Mouse (Mus musculus): ENCODE measurements around the gene Fibcd1. TPM values are rescaled to one million over a fixed set of nuclear protein-coding genes. Genes with fewer than 3 reads are reported as not detected.

Fibcd1 gene
- polyA plus RNA-seq, 1 experiment from 2014 or later, result 0.70 TPM

GRCm38 (mm10) chr2:31769115-31769514 lies 76.7 kb downstream of the Fibcd1 start:
- Histone ChIP-seq H3K4me2 (ENCODE audit: low read depth, low read length) (peak overlapping the region; percentile 27), H3K4me1 (ENCODE audit: control insufficient read depth, insufficient read depth, low read length) (peaks cover 62% of the 10 kb centered on the region), H3K27ac (ENCODE audit: low read length) (peak overlapping the region; percentile 78), H3K9ac (ENCODE audit: low read depth, low read length) (peak overlapping the region; percentile 57), H3K9me3 (ENCODE audit: control insufficient read depth, low read length) (no peaks in the 10 kb centered on the region), H3K27me3 (replicated peaks; ENCODE audit: control insufficient read depth, insufficient read depth, low read length) (no peaks in the 10 kb centered on the region), H3K4me3 (ENCODE audit: low read length) (no peak overlapping the region), H3K36me3 (ENCODE audit: control insufficient read depth, insufficient read depth, low read length) (no peaks in the 10 kb centered on the region)
- ATAC-seq, result 0 out of 2 replicates have a peak, but pooled peaks have one; percentile 22
- WGBS, result 33% methylated on average over 4 of the region's 4 CpGs

DNA sequence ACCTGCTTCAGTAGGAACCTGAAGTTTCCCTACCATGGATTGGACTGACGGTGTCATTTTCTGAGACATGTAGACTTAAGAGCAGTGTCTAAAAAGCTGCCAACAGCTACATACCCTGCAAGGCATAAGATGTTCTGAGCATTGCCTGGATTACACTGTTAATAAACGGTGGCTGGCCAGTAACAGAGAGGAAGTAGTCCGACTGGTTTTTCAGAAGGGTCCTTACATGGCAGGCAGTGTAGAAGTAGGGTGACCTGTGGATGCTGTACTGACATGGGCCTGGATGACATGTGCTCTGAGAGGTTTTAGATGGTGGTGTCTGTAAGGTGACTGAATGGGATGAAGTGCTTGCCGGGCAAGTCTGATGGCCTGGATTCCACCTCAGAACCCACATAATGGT lies 78.0 kb downstream of the Fibcd1 start:
- H3K27ac ChIP-seq (ENCODE audit: low read length), result peak overlapping the region; percentile 30; the same call in 1 of the 2 replicates
- H3K4me2 ChIP-seq (ENCODE audit: low read depth, low read length), result no peak overlapping the region
- H3K4me1 ChIP-seq (ENCODE audit: control insufficient read depth, insufficient read depth, low read length), result peaks cover 67% of the 10 kb centered on the region
- no peak for ATAC-seq
- no peaks in the 10 kb centered on the region for H3K27me3 ChIP-seq (replicated peaks; ENCODE audit: control insufficient read depth, insufficient read depth, low read length)
- H3K9me3 ChIP-seq (ENCODE audit: control insufficient read depth, low read length), result no peaks in the 10 kb centered on the region
- no peak overlapping the region for H3K4me3 ChIP-seq (ENCODE audit: low read length)
- no peaks in the 10 kb centered on the region for H3K36me3 ChIP-seq (ENCODE audit: control insufficient read depth, insufficient read depth, low read length)
- 62% methylated on average over 4 of the region's 4 CpGs for WGBS
- H3K9ac ChIP-seq (ENCODE audit: low read depth, low read length), result 0 out of 2 replicates have a peak overlapping the region, but pooled peaks have one; percentile 38

GRCm38 (mm10) chr2:31767104-31767503 lies 78.7 kb downstream of the Fibcd1 start:
- no peak for ATAC-seq
- WGBS, result 87% methylated on average over 6 of the region's 6 CpGs
- H3K27ac ChIP-seq (ENCODE audit: low read length), result no peak overlapping the region

More at GRCm38 (mm10) chr2:31767104-31767503, 78.7 kb downstream of the Fibcd1 start:
- Histone ChIP-seq H3K4me3 (ENCODE audit: low read length) (no peak overlapping the region), H3K9me3 (ENCODE audit: control insufficient read depth, low read length) (no peaks in the 10 kb centered on the region), H3K27me3 (replicated peaks; ENCODE audit: control insufficient read depth, insufficient read depth, low read length) (no peaks in the 10 kb centered on the region), H3K36me3 (ENCODE audit: control insufficient read depth, insufficient read depth, low read length) (no peaks in the 10 kb centered on the region), H3K4me2 (ENCODE audit: low read depth, low read length) (no peak overlapping the region), H3K9ac (ENCODE audit: low read depth, low read length) (no peak overlapping the region), H3K4me1 (ENCODE audit: control insufficient read depth, insufficient read depth, low read length) (peaks cover 72% of the 10 kb centered on the region)

Other genes with a start within 250 kb of the Fibcd1 start
- gene Prdm12, start 206.0 kb downstream of the Fibcd1 start, polyA plus RNA-seq (2015; fragmentation: Nextera tagmentation; extraction: Ambion mirVana), result not detected in 2 replicates
- gene Exosc2, start 175.3 kb downstream of the Fibcd1 start, polyA plus RNA-seq (2015; fragmentation: Nextera tagmentation; extraction: Ambion mirVana), result 51.3 and 64.3 TPM in 2 replicates
- 25.1 and 26.2 TPM in 2 replicates for gene Abl1, start 157.6 kb downstream of the Fibcd1 start, polyA plus RNA-seq (2015; fragmentation: Nextera tagmentation; extraction: Ambion mirVana)
- gene Qrfp, start 35.4 kb downstream of the Fibcd1 start, polyA plus RNA-seq (2015; fragmentation: Nextera tagmentation; extraction: Ambion mirVana), result 0.07 TPM in 1 of 2 replicates, not detected in the other
- gene Lamc3, start 41.3 kb upstream of the Fibcd1 start, polyA plus RNA-seq (2015; fragmentation: Nextera tagmentation; extraction: Ambion mirVana), result 0.44 and 0.83 TPM in 2 replicates
- 9.9 and 10.9 TPM in 2 replicates for gene Aif1l, start 104.1 kb upstream of the Fibcd1 start, polyA plus RNA-seq (2015; fragmentation: Nextera tagmentation; extraction: Ambion mirVana)
- gene Nup214, start 128.4 kb upstream of the Fibcd1 start, polyA plus RNA-seq (2015; fragmentation: Nextera tagmentation; extraction: Ambion mirVana), result 61.4 and 71.9 TPM in 2 replicates
- gene Fam78a, start 238.9 kb upstream of the Fibcd1 start, polyA plus RNA-seq (2015; fragmentation: Nextera tagmentation; extraction: Ambion mirVana), result 2.1 and 2.2 TPM in 2 replicates
- gene Plpp7, start 249.5 kb upstream of the Fibcd1 start, polyA plus RNA-seq (2015; fragmentation: Nextera tagmentation; extraction: Ambion mirVana), result 4.0 and 5.0 TPM in 2 replicates